Mouse (Mus musculus): ENCODE measurements around the gene Nudt4.

DNA sequence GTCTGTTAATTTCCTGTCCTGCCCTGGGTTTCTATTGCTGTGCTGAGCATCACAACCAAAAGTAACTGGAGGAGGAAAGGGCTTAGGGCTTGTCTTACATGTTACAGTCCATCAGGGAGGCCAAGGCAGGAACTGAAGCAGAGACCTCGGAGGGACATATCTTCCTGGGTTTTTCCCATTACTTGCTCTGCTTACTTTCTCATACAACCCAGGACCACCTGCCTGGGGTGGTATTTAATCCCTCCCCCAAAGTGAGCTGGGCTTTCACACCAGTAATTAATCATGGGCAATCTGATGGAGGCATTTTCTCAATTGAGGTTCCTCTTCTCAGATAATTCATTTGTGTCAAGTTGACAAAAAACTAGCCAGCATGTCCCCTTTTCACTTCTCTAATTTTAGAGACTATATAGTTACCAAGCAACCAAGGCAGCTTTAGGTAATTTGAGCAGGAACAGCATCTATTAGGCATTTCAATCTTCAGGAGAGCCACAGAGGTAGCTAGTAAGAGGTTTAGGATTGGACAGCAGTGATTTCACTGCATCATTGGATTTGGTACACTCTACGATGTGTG, 33.3 kb downstream of the Nudt4 start:
- TF ChIP-seq CTCF (IDR thresholded peaks at IDR 0.05; ENCODE audit: borderline replicate concordance, extremely low read depth, insufficient read depth, insufficient read length) (no peak), POLR2A (IDR thresholded peaks at IDR 0.05; ENCODE audit: borderline replicate concordance, extremely low read depth, insufficient read depth, insufficient read length, poor library complexity, severe bottlenecking) (no peak)
